Mouse (Mus musculus) cortical plate, adult 2 months (tissue): Measurements from ENCODE around the gene Golga4. TPM values are rescaled to one million over a fixed set of nuclear protein-coding genes. Genes with fewer than 3 reads are reported as not detected.

Source experiments
- H3K27ac ChIP-seq: fragments of 200-500 bp; 2 replicates; pipeline ENCODE4 v1.5.1; 2012; ENCODE audit warnings: low read length, control low read depth, inconsistent platforms; ENCODE audit not compliant: insufficient read depth
- H3K4me1 ChIP-seq: fragments of 200-500 bp; 2 replicates; pipeline ENCODE4 v1.6.1; 2011; ENCODE audit warnings: low read length; ENCODE audit not compliant: control insufficient read depth, insufficient read depth
- H3K4me3 ChIP-seq: fragments of 200-500 bp; 2 replicates; pipeline ENCODE4 v1.5.1; 2011; ENCODE audit warnings: mild to moderate bottlenecking, low read length, control low read depth; ENCODE audit not compliant: insufficient read depth
- CTCF ChIP-seq: fragments of 200-500 bp; IDR thresholded peaks from 2 replicates; pipeline ENCODE4 v1.5.1; 2011; ENCODE audit warnings: mild to moderate bottlenecking, control low read depth, low read length; ENCODE audit not compliant: insufficient read depth; ENCODE audit errors: extremely low read depth
- POLR2A ChIP-seq: fragments of 200-500 bp; IDR thresholded peaks from 2 replicates; pipeline ENCODE4 v1.6.1; 2011; ENCODE audit warnings: mild to moderate bottlenecking, low read length, control low read depth; ENCODE audit not compliant: insufficient read depth; ENCODE audit errors: extremely low read depth
- polyA plus RNA-seq: library from polyadenylated mRNA; depleted of rRNA; stranded (reverse); fragments of >200 nt; gene quantifications from 2 replicates; pipeline ENCODE4 v1.2.3, GENCODE M21; 2012

Gene Golga4
- polyA plus RNA-seq, 1 experiment = 60.2 TPM

DNA sequence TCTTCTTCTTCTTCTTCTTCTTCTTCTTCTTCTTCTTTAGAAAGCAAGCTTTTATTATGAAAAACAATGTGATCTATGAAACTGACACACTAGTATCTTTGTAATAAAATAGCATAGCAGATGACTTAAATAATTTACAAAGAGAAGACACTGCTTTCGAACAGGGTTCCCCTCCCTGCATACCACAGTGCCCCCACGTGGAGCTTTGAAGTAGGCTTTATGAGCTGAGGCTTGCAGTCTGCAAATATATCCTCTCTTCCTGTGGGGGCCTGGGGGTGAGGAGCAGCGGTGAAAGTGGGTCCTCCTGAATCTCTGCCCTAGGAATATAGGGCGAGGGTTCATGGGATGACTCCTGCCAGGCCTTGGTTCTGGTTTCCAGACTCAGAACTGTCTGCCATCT is 64.8 kb downstream of the Golga4 start:
- H3K27ac ChIP-seq = no peak overlapping the region
- no peaks in the 10 kb centered on the region for H3K4me1 ChIP-seq
- TF ChIP-seq CTCF (0 out of 2 replicates have a peak, but pooled peaks have one; percentile 34), POLR2A (no peak)
- H3K4me3 ChIP-seq = no peak overlapping the region

DNA sequence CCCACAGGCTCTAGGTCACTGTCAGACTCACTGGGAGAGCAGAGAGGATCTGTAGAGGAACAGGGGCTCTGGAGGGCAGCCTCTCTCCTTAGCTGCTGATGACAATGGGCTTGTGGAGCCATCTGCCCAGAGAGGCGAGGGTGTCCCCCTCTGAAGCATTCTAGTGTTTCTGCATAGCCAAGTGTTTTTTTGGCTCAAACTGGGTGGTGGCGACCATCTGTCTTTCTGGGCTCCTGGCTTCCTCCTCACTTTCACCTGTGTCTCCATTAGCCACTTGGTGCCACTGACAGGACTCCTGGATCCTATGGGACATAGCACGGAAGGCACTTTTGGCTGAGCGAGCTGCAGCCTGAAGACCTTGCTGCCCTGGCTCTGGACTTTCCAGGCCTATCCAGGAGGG is 65.6 kb downstream of the Golga4 start:
- Histone ChIP-seq H3K4me3 (no peak overlapping the region), H3K27ac (no peak overlapping the region), H3K4me1 (no peaks in the 10 kb centered on the region)
- TF ChIP-seq CTCF = no peak
- TF ChIP-seq POLR2A = no peak

DNA sequence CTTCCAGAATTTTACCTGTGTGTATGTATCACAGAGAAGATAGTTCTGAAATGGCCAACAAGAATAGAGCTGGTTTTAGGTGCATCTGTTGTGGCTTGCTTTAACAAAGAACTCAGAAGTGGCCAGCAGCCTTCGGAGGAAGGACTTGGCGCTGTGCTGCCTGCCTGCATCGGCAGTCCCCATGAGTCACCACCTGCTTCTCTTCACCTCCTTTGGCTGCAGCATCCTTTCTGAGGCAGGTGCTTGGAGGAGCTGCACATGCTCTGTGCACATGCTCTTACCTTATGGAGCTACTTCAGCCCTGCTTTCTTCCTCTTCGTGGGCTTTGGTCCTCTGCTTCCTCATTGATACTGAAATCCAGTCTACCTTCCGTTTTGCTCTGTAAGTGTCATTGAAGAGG is 68.8 kb downstream of the Golga4 start:
- TF ChIP-seq POLR2A (no peak), CTCF (no peak)
- H3K4me1 ChIP-seq = no peaks in the 10 kb centered on the region
- no peak overlapping the region for H3K4me3 ChIP-seq
- H3K27ac ChIP-seq = no peak overlapping the region

DNA sequence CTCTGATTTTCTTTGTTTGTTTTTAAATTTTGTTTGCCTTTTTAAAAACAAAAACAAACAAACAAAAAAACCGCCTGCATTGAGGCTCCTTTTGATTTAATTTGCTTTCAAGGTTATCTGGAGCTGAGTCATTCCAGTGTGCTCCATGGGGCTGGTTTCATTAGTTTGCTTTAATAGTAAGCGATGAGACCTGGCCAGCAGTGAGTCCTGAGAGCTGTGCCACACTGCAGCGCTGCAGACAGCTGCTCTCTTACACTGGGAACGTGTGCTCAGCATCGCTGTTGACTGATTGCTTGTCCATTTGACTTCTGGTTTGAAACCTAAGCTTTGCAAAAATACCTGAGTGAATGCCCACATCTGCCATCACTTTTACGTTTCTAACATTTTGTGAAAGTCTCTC is 74.3 kb downstream of the Golga4 start:
- Histone ChIP-seq H3K27ac (no peak overlapping the region), H3K4me1 (no peaks in the 10 kb centered on the region), H3K4me3 (no peak overlapping the region)
- no peak for TF ChIP-seq CTCF
- no peak for TF ChIP-seq POLR2A

DNA sequence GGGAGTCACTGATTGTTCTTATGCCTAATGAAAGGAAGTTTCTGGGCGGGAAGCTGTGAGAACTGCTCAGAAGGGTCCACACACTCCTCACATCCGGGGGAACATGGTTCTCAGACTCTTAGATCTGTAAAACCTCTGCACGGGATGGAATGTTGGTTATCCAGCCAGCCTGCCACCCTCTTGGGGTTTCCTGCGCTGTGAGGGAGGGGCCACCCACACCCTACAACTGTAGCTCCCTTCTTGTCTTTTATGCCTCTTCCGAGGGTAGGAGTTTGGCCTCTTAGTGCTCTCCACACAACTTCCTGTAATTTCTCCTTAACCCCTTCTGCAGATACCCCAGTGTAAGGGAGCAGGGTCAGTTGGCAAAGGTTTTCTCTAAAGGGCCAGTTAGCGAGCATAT is 76.7 kb downstream of the Golga4 start:
- no peak overlapping the region for H3K27ac ChIP-seq
- no peak for TF ChIP-seq CTCF
- no peak for TF ChIP-seq POLR2A
- no peak overlapping the region for H3K4me3 ChIP-seq
- H3K4me1 ChIP-seq = no peaks in the 10 kb centered on the region

DNA sequence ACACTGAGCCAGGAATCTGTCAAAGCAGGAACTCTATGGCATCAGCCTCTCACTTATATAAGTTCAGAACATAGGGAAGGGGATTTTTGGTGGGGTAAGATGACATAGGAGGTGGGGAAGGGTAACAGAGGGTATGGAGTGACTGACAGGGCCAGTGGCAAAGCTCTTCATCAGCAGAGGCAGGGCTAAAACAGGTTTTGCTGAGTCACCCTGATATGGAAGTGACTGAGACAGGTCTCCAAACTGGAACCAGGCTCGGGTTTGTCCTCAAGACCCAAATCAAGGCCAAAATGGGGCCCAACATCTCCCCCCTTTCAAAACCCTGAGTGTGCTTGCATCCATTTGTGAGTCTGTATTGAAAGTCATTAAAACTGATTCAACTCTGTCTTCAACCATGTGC is 78.8 kb downstream of the Golga4 start:
- H3K4me1 ChIP-seq = no peaks in the 10 kb centered on the region
- H3K4me3 ChIP-seq = no peak overlapping the region
- no peak for TF ChIP-seq CTCF
- TF ChIP-seq POLR2A = no peak
- no peak overlapping the region for H3K27ac ChIP-seq

DNA sequence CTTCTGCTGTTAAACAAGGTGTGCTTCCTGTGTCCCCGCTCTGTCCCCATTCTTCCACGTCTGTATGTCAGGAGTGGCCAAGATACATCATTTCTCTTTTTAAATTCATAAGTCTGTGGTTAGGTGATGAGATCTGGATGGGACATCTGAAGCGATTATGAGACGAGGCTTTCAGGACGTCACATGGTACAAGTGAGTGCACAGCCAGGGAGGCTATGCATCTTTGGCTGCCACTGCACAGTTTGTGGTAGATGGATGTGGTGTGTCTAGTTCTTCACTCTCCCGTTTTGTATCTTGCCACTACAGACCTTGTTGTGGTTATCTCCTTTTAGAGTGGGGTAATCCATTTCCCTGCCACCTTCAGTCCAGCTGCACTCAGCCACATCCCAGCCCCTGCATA is 79.9 kb downstream of the Golga4 start:
- no peak overlapping the region for H3K27ac ChIP-seq
- TF ChIP-seq POLR2A (no peak), CTCF (no peak)
- no peak overlapping the region for H3K4me3 ChIP-seq
- H3K4me1 ChIP-seq = no peaks in the 10 kb centered on the region

DNA sequence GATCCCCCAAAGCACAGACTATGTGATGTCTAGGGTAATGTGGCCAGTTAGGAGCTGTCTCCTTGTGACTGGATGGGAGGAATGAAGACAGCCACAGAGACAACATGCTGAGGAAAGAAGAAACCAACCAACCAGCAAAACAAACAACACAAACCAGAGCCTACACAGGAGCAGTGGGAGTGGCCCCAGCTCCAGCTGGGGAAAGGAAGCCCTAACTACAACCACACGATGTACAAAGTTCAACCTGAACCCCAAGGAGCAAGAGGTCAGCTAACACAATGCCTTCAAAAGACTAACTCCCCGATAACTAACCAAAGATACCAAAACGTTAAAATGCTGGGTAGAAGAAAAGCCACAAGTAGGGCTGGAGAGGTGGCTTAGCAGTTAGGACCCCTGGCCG is 81.0 kb downstream of the Golga4 start:
- TF ChIP-seq POLR2A = no peak
- TF ChIP-seq CTCF = no peak
- Histone ChIP-seq H3K27ac (no peak overlapping the region), H3K4me3 (no peak overlapping the region), H3K4me1 (no peaks in the 10 kb centered on the region)

DNA sequence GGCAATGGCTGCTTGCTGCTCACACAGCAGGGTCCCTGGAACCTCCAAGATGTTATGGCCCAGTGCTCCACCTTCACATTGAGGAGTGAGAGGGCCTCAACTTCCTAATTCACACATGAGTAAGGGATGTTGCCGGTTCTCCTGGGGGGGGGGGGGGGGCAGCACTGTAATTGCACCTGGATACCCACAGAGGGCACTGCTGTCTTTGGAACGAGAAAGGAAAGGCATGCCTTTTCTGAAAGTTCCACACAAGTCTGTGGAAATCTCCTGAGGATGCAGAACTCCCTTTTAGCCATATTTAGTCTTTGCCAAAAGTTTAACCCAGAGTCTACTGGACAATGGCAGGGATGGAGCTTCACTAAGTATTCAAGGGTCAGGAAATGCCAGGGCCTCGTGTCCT is 83.2 kb downstream of the Golga4 start:
- TF ChIP-seq CTCF = peak; percentile 77
- TF ChIP-seq POLR2A = no peak
- no peaks in the 10 kb centered on the region for H3K4me1 ChIP-seq
- H3K27ac ChIP-seq = no peak overlapping the region
- no peak overlapping the region for H3K4me3 ChIP-seq

DNA sequence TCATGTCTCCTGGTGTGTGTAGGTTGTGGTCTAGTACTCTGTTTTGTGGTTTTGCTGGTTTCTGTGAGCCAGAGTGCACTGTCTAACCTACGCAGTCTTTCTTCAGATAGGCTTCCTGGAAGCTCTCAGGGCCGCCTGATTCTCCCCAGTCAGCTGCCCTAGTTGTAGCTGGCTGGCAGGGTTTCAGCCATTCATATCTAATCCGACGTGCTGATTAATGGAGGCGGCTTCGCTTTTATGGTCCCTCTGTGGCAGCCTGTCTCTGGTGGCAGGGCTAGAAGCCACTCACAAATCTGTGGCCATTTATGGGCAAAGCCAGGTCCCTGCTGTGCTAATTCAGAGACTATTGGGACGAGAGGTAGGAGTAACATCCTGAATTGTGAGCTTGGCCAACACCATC is 84.2 kb downstream of the Golga4 start:
- no peak for TF ChIP-seq CTCF
- Histone ChIP-seq H3K4me3 (no peak overlapping the region), H3K4me1 (no peaks in the 10 kb centered on the region), H3K27ac (no peak overlapping the region)

DNA sequence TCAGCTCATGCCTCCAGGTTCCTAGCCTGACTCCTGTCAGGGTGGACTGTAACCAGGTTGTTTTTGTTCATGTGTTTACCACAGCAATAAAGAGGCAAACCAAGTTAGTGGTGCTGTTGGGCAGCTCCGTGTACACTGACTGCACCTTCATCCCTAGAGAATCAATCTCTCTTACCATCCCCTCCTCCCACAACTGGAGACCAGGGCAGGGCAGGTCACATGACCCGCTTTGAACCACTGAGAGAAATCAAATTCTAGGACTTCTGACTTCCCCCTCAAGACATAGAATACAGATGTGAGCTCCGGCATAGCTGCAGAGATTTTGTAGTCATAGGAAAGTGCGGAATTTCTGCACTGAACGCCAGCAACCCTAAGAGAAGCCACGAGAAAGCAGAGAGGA is 85.6 kb downstream of the Golga4 start:
- H3K27ac ChIP-seq = no peak overlapping the region
- TF ChIP-seq POLR2A (no peak), CTCF (no peak)
- no peaks in the 10 kb centered on the region for H3K4me1 ChIP-seq
- no peak overlapping the region for H3K4me3 ChIP-seq
